Mouse (Mus musculus): Measurements from ENCODE around the gene Atp2a3. TPM values are rescaled to one million over a fixed set of nuclear protein-coding genes. Genes with fewer than 3 reads are reported as not detected.

The Atp2a3 gene
- polyA plus RNA-seq, 1 experiment from 2014 or later: 2.2 TPM

- H3K4me1 ChIP-seq: peaks cover 2% of the 10 kb centered on the region; the same call in 1 of the 2 replicates
- ATAC-seq (ENCODE audit: low FRiP score): no peak
- H3K9me3 ChIP-seq (replicated peaks): no peaks in the 10 kb centered on the region
- H3K27me3 ChIP-seq: no peaks in the 10 kb centered on the region
- H3K9ac ChIP-seq: no peak overlapping the region
- no peak overlapping the region for H3K4me2 ChIP-seq (replicated peaks)
- WGBS: 83% methylated on average over 9 of the region's 9 CpGs
- H3K4me3 ChIP-seq: no peak overlapping the region
- no peak overlapping the region for H3K27ac ChIP-seq
- H3K36me3 ChIP-seq: no peaks in the 10 kb centered on the region
Observed at GRCm38 (mm10) chr11:72990688-72991087, 29.7 kb downstream of the Atp2a3 start.

- H3K9me3 ChIP-seq (replicated peaks): no peaks in the 10 kb centered on the region
- peaks cover 2% of the 10 kb centered on the region; the same call in 1 of the 2 replicates for H3K4me1 ChIP-seq
- no peak for ATAC-seq (ENCODE audit: low FRiP score)
- no peak overlapping the region for H3K4me2 ChIP-seq (replicated peaks)
- H3K36me3 ChIP-seq: no peaks in the 10 kb centered on the region
- no peak overlapping the region for H3K9ac ChIP-seq
- no peaks in the 10 kb centered on the region for H3K27me3 ChIP-seq
- no peak overlapping the region for H3K4me3 ChIP-seq
- WGBS: 60% methylated on average over 9 of the region's 9 CpGs
- H3K27ac ChIP-seq: no peak overlapping the region
Observed at GRCm38 (mm10) chr11:72991961-72992360, 31.0 kb downstream of the Atp2a3 start.

GRCm38 (mm10) chr11:72996346-72996745 is 35.4 kb downstream of the Atp2a3 start:
- H3K9ac ChIP-seq: no peak overlapping the region
- WGBS: 92% methylated on average over 6 of the region's 6 CpGs
- no peak overlapping the region for H3K4me2 ChIP-seq (replicated peaks)
- H3K4me3 ChIP-seq: no peak overlapping the region
- no peak overlapping the region for H3K27ac ChIP-seq
- H3K9me3 ChIP-seq (replicated peaks): no peaks in the 10 kb centered on the region
- no peak for ATAC-seq (ENCODE audit: low FRiP score)
- no peaks in the 10 kb centered on the region for H3K27me3 ChIP-seq
- H3K36me3 ChIP-seq: no peaks in the 10 kb centered on the region
- peaks cover 2% of the 10 kb centered on the region; the same call in 1 of the 2 replicates for H3K4me1 ChIP-seq

- H3K27me3 ChIP-seq: no peaks in the 10 kb centered on the region
- no peak for ATAC-seq (ENCODE audit: low FRiP score)
- no peaks in the 10 kb centered on the region for H3K9me3 ChIP-seq (replicated peaks)
- H3K4me2 ChIP-seq (replicated peaks): no peak overlapping the region
- 83% methylated on average over 2 of the region's 2 CpGs for WGBS
- no peak overlapping the region for H3K9ac ChIP-seq
- H3K4me3 ChIP-seq: no peak overlapping the region
- H3K27ac ChIP-seq: no peak overlapping the region
- H3K36me3 ChIP-seq: no peaks in the 10 kb centered on the region
- peaks cover 2% of the 10 kb centered on the region; the same call in 1 of the 2 replicates for H3K4me1 ChIP-seq
Observed at GRCm38 (mm10) chr11:72996781-72997180, 35.8 kb downstream of the Atp2a3 start.

- Histone ChIP-seq H3K27me3 (no peaks in the 10 kb centered on the region), H3K9ac (no peak overlapping the region), H3K4me2 (replicated peaks) (no peak overlapping the region), H3K27ac (no peak overlapping the region), H3K4me1 (no peaks in the 10 kb centered on the region), H3K9me3 (replicated peaks) (no peaks in the 10 kb centered on the region), H3K36me3 (no peaks in the 10 kb centered on the region), H3K4me3 (no peak overlapping the region)
- 69% methylated on average over 13 of the region's 13 CpGs for WGBS
- ATAC-seq (ENCODE audit: low FRiP score): no peak
Observed at GRCm38 (mm10) chr11:72997529-72998326, 36.8 kb downstream of the Atp2a3 start.

- Histone ChIP-seq H3K9me3 (replicated peaks) (no peaks in the 10 kb centered on the region), H3K9ac (no peak within 1 kb of the TSS), H3K27ac (no peak within 1 kb of the TSS), H3K4me3 (no peak within 1 kb of the TSS), H3K36me3 (no peaks in the 10 kb centered on the region), H3K27me3 (no peaks in the 10 kb centered on the region), H3K4me2 (replicated peaks) (no peak within 1 kb of the TSS), H3K4me1 (no peaks in the 10 kb centered on the region)
- WGBS: 51% methylated on average over 8 of the region's 8 CpGs
- no peak for ATAC-seq (ENCODE audit: low FRiP score)
Observed at GRCm38 (mm10) chr11:72998771-72999170, 37.8 kb downstream of the Atp2a3 start, which contains the start of gene P2rx1. P2rx1 (plus strand) TSS chr11:72999103.

- Histone ChIP-seq H3K27me3 (no peaks in the 10 kb centered on the region), H3K4me3 (no peak overlapping the region), H3K27ac (no peak overlapping the region), H3K4me2 (replicated peaks) (no peak overlapping the region), H3K9me3 (replicated peaks) (no peaks in the 10 kb centered on the region), H3K9ac (no peak overlapping the region), H3K4me1 (no peaks in the 10 kb centered on the region), H3K36me3 (no peaks in the 10 kb centered on the region)
- ATAC-seq (ENCODE audit: low FRiP score): no peak
- WGBS: 13% methylated on average over 6 of the region's 6 CpGs
Observed at GRCm38 (mm10) chr11:73001029-73001428, 40.1 kb downstream of the Atp2a3 start.

GRCm38 (mm10) chr11:73006377-73006776 is 45.4 kb downstream of the Atp2a3 start:
- H3K9me3 ChIP-seq (replicated peaks): no peaks in the 10 kb centered on the region
- H3K4me1 ChIP-seq: no peaks in the 10 kb centered on the region
- H3K4me2 ChIP-seq (replicated peaks): no peak overlapping the region
- H3K9ac ChIP-seq: no peak overlapping the region
- H3K27ac ChIP-seq: no peak overlapping the region
- H3K27me3 ChIP-seq: peaks cover 17% of the 10 kb centered on the region; the same call in 1 of the 2 replicates
- ATAC-seq (ENCODE audit: low FRiP score): no peak
- 4% methylated on average over 2 of the region's 2 CpGs for WGBS
- H3K36me3 ChIP-seq: no peaks in the 10 kb centered on the region
- no peak overlapping the region for H3K4me3 ChIP-seq

GRCm38 (mm10) chr11:73007113-73007512 is 46.1 kb downstream of the Atp2a3 start:
- H3K36me3 ChIP-seq: no peaks in the 10 kb centered on the region
- no peak overlapping the region for H3K4me3 ChIP-seq
- 81% methylated on average over 3 of the region's 3 CpGs for WGBS
- H3K27ac ChIP-seq: no peak overlapping the region
- no peaks in the 10 kb centered on the region for H3K9me3 ChIP-seq (replicated peaks)
- no peaks in the 10 kb centered on the region for H3K4me1 ChIP-seq
- H3K27me3 ChIP-seq: peaks cover 17% of the 10 kb centered on the region; the same call in 1 of the 2 replicates
- no peak overlapping the region for H3K4me2 ChIP-seq (replicated peaks)
- H3K9ac ChIP-seq: no peak overlapping the region
- ATAC-seq (ENCODE audit: low FRiP score): no peak

GRCm38 (mm10) chr11:73007698-73008481 is 46.9 kb downstream of the Atp2a3 start:
- ATAC-seq (ENCODE audit: low FRiP score): no peak
- no peak overlapping the region for H3K4me2 ChIP-seq (replicated peaks)
- H3K27ac ChIP-seq: no peak overlapping the region
- 63% methylated on average over 11 of the region's 11 CpGs for WGBS
- H3K4me3 ChIP-seq: no peak overlapping the region
- no peaks in the 10 kb centered on the region for H3K36me3 ChIP-seq
- no peaks in the 10 kb centered on the region for H3K9me3 ChIP-seq (replicated peaks)
- peaks cover 17% of the 10 kb centered on the region; the same call in 1 of the 2 replicates for H3K27me3 ChIP-seq
- no peaks in the 10 kb centered on the region for H3K4me1 ChIP-seq
- no peak overlapping the region for H3K9ac ChIP-seq

GRCm38 (mm10) chr11:73008826-73009225 is 47.9 kb downstream of the Atp2a3 start:
- peaks cover 17% of the 10 kb centered on the region; the same call in 1 of the 2 replicates for H3K27me3 ChIP-seq
- WGBS: 68% methylated on average over 2 of the region's 2 CpGs
- H3K4me3 ChIP-seq: no peak overlapping the region
- ATAC-seq (ENCODE audit: low FRiP score): no peak
- no peaks in the 10 kb centered on the region for H3K9me3 ChIP-seq (replicated peaks)
- no peak overlapping the region for H3K9ac ChIP-seq
- H3K27ac ChIP-seq: no peak overlapping the region
- no peaks in the 10 kb centered on the region for H3K4me1 ChIP-seq
- H3K4me2 ChIP-seq (replicated peaks): no peak overlapping the region
- H3K36me3 ChIP-seq: no peaks in the 10 kb centered on the region

GRCm38 (mm10) chr11:73009531-73010274 is 48.7 kb downstream of the Atp2a3 start:
- H3K36me3 ChIP-seq: no peaks in the 10 kb centered on the region
- H3K4me1 ChIP-seq: no peaks in the 10 kb centered on the region
- H3K4me3 ChIP-seq: no peak overlapping the region
- no peak for ATAC-seq (ENCODE audit: low FRiP score)
- no peaks in the 10 kb centered on the region for H3K9me3 ChIP-seq (replicated peaks)
- H3K27me3 ChIP-seq: peaks cover 17% of the 10 kb centered on the region; the same call in 1 of the 2 replicates
- H3K9ac ChIP-seq: no peak overlapping the region
- no peak overlapping the region for H3K27ac ChIP-seq
- WGBS: 57% methylated on average over 13 of the region's 13 CpGs
- H3K4me2 ChIP-seq (replicated peaks): no peak overlapping the region

All from hindbrain, embryonic 12.5 days (tissue).